Mouse (Mus musculus) Muller cell, postnatal 12 days (primary cell): Measurements from ENCODE around the gene Gba2.

Experiments used
- DNase-seq: peaks from one replicate; pipeline ENCODE4 v3.0.0-alpha.2; 2015; ENCODE audit errors: inconsistent ontology term

Gba2 gene

DNA sequence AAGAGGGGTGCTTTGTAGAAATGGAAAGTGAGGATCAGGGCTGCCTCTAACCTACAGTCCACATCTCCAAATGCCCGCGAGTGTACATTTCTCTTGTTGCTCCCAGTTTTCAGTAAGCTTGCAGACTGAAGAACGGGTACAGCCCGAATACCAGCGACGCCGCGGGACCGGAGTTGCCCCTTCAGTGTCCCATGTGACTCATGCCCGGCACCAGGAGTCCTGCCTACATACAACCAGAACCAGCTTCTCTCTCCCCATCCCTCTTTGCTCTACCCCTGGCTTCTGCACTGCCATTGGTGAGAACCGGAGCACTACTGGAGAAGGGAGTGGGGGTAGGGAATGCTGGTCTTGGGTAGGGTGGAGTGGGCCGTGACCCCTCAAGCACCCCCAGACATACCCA lies 2.7 kb upstream of the Gba2 start:
- no peak for DNase-seq

- DNase-seq = no peak
Measured at GRCm38 (mm10) chr4:43580721-43581120, 2.0 kb upstream of the Gba2 start.

DNA sequence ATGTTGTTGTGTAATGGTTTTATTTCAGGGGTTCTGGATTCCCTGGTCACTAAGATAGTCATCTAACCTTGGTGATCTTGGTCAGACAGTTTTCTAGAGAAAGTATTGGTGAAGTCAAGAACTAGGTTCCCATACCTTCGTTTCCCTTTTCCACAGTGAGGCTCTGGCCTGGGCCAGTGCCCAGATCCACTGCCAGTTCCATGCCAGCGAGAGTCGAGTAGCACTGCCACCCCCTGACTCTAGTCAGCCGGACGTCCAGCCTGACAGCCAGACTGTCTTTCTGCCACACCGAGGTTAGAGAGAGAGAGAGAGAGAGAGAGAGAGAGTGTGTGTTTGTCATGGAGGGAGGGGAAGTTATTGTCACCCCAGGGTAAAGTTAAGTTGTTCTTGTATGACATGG lies 1.1 kb upstream of the Gba2 start:
- DNase-seq = no peak

DNA sequence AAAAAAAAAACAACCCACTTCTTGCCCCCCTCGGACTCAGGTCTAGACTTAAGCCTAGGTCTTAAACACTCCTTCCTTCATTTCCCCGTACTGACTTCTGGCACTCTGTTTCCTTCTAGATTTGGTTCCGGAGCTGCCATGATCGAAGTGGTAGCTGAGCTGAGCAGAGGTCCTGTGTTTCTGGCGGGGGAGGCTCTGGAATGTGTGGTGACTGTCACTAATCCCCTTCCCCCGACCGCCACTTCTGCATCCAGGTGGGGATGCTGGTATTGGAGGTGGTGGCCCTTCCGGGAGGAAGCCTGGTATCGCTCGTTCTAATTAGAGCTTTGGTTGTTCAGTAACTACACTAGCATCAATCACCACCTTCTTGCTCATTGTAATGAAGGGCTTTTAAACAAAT lies 583 bp upstream of the Gba2 start:
- DNase-seq = no peak

GRCm38 (mm10) chr4:43577237-43577881 lies 1.3 kb downstream of the Gba2 start:
- no peak for DNase-seq

GRCm38 (mm10) chr4:43575356-43575755 lies 3.3 kb downstream of the Gba2 start:
- DNase-seq = no peak

DNA sequence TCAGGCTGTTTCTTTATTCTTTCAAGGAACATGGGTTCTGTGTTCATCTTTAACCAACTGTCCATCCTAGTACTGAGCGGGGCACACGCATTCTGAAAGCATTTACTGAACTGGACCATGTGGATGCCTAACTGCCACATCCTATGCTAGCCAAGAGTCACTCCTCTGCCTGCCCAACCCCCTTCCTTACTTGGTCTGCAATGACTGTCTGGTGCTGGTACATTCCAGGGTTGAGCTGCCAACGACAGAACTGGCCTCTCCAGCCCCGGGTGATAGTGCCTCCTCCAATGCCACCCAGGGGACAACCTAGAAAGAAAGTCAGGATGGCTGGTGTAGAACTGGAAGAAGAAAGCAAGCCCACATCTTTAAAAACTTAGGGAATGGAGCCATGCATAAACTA lies 5.1 kb downstream of the Gba2 start:
- DNase-seq = no peak

GRCm38 (mm10) chr4:43571395-43572045 lies 7.2 kb downstream of the Gba2 start:
- DNase-seq = no peak

DNA sequence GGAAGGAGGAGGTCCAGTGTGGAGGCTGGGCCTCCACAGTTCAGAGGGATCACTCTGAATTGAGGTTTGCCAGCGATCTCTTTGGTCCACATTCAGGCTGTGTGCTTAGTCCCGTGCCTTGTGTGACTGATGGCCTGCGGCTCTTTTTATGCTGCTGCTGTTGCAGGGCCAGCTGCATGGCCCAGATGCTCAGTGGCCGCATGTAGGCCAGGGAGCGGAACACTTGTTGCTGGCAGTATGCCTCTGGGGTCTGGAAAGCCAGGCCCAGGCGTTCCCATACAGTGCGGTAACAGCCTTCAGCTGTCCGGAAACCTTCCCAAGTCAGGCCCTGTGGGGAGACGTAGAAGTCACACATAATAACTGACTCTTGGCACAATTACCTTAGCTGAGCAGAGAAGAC lies 11.5 kb downstream of the Gba2 start:
- no peak for DNase-seq

DNA sequence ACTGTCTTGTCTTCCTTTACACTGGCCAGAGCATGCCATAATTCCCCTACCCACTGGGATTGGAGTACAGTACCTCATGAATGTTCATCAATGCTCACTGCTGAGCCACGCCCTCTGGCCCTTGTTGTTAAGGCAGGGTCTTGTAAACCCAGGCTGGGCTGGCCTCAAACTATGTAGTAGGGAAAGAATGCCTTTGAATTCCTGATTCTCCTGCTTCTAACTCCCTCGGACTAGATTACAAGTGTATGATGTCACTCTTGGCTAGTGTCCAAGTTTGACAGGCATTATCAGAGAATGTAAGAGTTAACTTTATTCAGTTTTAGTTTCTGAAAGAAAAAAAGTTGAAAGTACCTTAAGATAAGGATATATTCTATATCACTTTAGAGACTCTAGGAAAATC lies 14.4 kb downstream of the Gba2 start:
- DNase-seq = peak; percentile 79

DNA sequence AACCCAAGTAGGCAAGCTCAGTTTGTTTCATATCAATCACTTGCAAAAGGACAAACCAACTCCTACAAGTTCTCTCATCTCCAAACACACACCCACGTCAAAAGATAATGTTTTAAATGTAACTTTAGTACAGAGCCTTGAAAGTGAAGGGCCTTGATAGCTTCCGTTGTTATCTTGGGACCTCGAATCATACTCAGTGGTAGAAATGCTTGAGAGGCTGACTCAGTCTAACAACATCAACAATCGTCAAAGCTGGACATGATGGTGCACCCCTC lies 15.1 kb downstream of the Gba2 start:
- no peak for DNase-seq

DNA sequence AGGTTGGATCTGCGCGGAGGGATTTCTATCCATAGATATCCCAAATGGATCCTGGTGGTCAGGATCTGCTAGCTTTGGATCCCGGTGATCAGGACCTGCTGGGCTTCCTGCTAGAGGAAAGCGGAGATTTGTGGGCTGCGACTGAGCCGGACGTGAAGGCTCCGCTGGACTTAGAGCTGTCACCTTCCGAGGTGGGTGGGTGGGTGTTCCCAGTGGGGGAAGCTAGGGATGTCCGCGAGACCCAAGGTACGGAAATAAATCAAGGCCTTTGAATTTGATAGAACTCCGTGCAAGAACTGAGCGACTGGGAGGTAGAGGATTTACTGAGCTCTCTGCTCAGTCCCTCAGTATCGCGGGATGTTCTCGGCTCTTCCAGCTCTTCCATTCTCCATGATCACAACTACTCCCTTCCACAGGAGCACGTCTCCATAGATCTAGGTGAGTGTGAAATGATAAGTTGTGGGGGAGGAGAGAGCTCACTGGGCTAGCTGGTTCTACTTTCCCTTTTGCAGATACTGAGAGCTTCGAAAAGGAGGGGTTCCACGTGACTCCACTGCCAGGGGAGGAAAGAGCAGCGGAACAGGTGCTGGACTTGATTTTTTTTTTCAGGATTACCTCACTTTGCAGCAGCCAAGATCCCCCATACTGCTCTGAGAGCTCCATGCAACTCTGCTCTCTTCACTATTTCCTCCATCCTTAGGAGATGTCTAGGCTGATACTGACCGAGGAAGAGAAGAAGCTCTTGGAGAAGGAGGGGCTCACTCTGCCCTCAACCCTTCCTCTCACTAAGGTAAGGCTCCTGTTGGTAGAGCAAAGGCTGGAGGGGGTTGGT lies 15.7 kb downstream of the Gba2 start:
- DNase-seq = no peak

GRCm38 (mm10) chr4:43561997-43562768 lies 16.5 kb downstream of the Gba2 start, which contains the start of the genes Creb3 and Tln1:
TSS of gene Creb3 (plus strand) at chr4:43562332.
TSS of gene Tln1 (minus strand) at chr4:43562691.
- DNase-seq = peak; percentile 99

GRCm38 (mm10) chr4:43561436-43561996 lies 17.2 kb downstream of the Gba2 start:
- no peak for DNase-seq

GRCm38 (mm10) chr4:43560976-43561375 lies 17.7 kb downstream of the Gba2 start:
- no peak for DNase-seq

DNA sequence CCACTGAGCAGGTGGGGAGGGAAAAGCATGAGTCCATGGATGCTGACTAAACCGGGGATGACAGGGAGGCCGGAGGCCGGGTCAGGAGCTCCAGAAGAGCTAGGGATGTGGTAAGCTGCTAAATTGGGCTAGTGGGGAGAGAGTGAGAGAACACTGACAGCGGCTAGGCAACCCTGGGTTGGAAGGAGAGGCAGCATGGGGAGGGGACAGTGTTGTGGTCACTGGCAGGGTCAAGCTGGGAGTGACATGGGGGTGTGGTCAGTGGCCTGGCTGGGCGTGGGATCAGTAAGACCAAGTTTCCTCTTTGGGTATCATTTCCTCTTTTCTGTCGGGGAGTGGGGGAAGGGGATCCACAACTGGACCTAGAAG lies 18.4 kb downstream of the Gba2 start:
- DNase-seq = peak; percentile 74

DNA sequence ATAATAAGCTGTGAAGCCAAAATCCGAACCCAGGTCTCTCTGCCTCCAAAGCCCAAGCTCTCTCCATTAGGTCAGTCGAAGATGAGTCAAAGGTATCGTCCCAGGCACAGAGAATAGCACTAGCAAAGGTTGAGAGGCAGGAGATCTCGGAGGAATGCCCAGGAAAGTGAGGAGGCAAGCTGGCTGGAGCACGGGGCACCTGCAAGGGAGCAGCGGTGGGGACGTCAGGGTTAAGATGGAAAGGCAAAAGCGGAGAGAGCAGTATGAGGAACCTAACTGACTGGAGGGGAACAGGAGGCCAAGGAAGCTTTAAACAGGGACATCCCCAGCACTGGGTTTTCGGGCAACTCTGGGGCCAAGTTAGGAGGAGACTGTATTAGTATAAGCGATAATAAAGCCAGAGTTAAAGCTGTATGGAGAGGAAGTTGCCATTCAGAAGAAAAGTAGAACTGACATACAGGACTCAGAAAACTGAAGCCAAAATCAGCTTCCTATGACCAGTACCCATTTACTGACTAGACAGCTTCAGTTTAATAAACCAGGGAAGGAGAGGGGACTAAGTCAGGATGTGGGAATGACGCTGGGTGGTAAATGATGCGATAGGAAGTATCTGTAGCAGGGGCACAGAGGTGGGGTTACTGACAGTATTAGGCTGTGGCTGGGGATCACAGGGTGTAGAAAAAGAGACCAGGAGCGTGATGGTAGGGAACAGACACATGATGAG lies 19.0 kb downstream of the Gba2 start:
- no peak for DNase-seq

DNA sequence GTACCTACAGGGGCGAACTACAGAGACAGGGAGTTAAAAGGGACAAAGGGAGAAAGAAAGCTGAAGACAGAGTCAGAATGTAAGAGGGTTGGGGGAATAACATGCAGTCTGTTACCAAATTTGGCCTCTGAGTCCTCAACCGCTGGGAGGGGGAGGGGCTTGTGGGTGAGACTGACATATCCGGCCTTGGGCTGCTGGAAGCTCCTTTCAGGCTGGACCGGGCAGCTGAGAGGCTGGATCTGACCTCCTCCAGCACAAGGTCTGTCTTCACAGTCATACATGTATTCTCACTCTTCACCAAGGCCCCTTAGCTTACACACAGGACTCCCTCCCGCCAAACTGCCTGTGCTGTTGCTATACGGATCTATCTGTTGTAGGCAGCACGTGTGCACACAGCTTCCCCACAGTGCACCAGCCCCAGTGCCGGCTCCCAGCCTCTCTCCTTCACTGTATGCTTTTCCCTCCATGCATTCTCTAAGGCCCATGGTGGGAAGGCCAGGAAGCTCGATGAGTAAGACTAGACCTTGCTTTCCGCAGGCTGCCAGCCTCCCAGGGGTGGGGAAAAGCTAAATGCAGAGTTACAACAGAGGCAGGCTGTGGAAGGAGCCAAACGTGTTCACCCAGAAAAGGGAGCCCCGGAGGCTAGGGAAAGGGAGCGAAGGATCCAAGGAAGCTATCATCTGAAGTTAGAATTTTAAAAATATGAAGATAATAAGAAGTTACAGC lies 19.9 kb downstream of the Gba2 start:
- peak; percentile 94 for DNase-seq

- DNase-seq = peak; percentile 97
Measured at GRCm38 (mm10) chr4:43558028-43558630, 20.5 kb downstream of the Gba2 start.

DNA sequence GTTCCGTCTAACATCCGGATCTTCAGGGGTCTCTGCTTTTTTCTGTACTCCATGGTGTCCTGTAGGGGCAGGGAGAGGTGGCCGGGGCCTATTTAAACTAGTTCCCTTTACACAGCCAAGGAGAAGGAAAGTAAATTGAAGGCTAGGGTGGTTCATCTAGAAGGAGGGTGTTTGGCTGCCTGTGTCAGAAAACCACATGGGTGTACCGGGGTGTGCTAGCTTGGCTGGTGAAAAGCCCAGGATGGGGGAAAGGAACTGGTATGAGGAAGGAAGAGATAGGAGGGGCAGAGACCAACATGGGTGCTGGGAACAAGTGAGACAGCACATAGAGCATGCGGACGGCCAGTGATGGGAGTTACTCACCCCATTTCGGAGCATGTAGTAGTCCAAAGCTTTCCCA lies 22.7 kb downstream of the Gba2 start:
- no peak for DNase-seq
